Mouse (Mus musculus) olfactory bulb, adult 2 months (tissue): ENCODE results near the gene Baz1a.

Experiments
- CTCF ChIP-seq: fragments of 200-500 bp; IDR thresholded peaks from 2 replicates; pipeline ENCODE4 v1.5.1; 2012; ENCODE audit warnings: low read depth, mild to moderate bottlenecking, low read length, moderate library complexity; ENCODE audit not compliant: insufficient read depth
- POLR2A ChIP-seq: fragments of 200-500 bp; IDR thresholded peaks from 2 replicates; pipeline ENCODE4 v1.6.1; 2012; ENCODE audit warnings: mild to moderate bottlenecking, low read depth, low read length, moderate library complexity; ENCODE audit not compliant: insufficient read depth

DNA sequence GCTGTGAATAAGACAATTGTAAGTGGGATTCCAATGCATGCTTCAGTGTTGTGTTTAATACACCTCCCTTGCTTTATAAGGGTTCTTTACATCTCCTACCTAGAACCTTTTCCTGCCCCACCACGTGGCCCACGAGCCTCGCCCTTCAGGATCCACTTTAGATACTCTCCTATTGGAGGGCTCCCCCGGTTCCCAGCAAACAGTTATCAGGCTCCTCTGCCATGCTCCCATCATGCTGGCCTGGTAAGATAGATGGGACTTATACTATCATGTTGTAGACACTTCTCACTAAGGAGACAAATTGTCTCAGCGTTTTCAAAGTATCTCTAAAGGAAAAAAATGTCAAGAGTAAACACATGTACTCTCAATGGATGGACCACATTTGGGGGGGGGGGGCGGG, 33.6 kb downstream of the Baz1a start:
- TF ChIP-seq POLR2A (no peak), CTCF (no peak)
